Mouse (Mus musculus) G1E (cell line): ENCODE measurements around the gene Lhfpl4.

Experiments
- CTCF ChIP-seq: IDR thresholded peaks from 2 replicates; pipeline ENCODE4 v1.5.1; 2012; ENCODE audit warnings: low read depth, low read length, inconsistent platforms, mixed read lengths
- GATA2 ChIP-seq: IDR thresholded peaks from 2 replicates; pipeline ENCODE4 v1.6.1; 2012; ENCODE audit warnings: low read depth, low read length, inconsistent platforms, borderline replicate concordance
- POLR2AphosphoS5 ChIP-seq: IDR thresholded peaks from 2 replicates; pipeline ENCODE4 v1.6.1; 2012; ENCODE audit warnings: low read depth, low read length, inconsistent platforms; ENCODE audit not compliant: insufficient replicate concordance
- TAL1 ChIP-seq: conservative IDR thresholded peaks from 2 replicates; pipeline ENCODE4 v1.6.1; 2012; ENCODE audit warnings: low read depth, low read length, inconsistent platforms, mixed read lengths

DNA sequence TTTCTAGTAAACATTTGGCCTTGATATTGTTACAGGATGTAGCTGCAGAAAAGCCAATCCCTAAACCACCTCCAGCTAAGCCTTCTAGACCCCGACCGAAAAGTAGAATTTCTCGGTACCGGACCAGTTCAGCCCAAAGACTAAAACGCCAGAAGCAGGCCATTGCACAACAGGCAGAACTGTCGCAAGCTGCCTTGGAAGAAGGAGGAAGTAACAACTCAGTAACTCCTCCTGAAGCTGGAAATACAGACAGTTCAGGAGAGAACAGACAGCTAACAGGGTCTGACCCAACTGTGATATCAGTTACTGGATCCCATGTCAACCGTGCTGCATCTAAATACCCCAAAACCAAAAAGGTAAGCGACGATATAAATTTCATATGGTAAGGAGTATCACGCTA lies 74.4 kb downstream of the Lhfpl4 start:
- TF ChIP-seq GATA2: no peak
- TF ChIP-seq CTCF: no peak
- TF ChIP-seq TAL1: no peak
- TF ChIP-seq POLR2AphosphoS5: no peak
